Mouse (Mus musculus): ENCODE measurements around the gene Rbm25.

- TF ChIP-seq CTCF (IDR thresholded peaks at IDR 0.05; ENCODE audit: low read depth) = no peak
- no peak for TF ChIP-seq EP300 (optimal IDR thresholded peaks at IDR 0.05)
Measured at GRCm38 (mm10) chr12:83597881-83598280, 33.2 kb upstream of the Rbm25 start.
